Mouse (Mus musculus) layer of hippocampus, adult 2 months (tissue): Measurements from ENCODE around the gene Alcam. TPM values are rescaled to one million over a fixed set of nuclear protein-coding genes. Genes with fewer than 3 reads are reported as not detected.

Experiments
- DNase-seq, 2 experiments: peaks; one replicate each; pipeline ENCODE4 v3.0.0; 2022; ENCODE audit warnings: low spot score in 2 of 2
- H3K27ac ChIP-seq: fragments of 200-600 bp; 2 replicates; pipeline ENCODE4 v1.8.1; 2022
- H3K4me3 ChIP-seq: fragments of 200-600 bp; 2 replicates; pipeline ENCODE4 v1.8.1; 2022; ENCODE audit warnings: mild to moderate bottlenecking
- CTCF ChIP-seq: fragments of 200-600 bp; conservative IDR thresholded peaks from 2 replicates; pipeline ENCODE4 v1.8.1; 2022; ENCODE audit warnings: antibody characterized with exemption, mild to moderate bottlenecking, moderate library complexity
- total RNA-seq, 2 experiments: library from RNA; stranded (reverse); gene quantifications; 2 replicates each; pipeline ENCODE4 v1.2.3; 2021

Gene Alcam
- total RNA-seq, 2 experiments from 2014 or later, result 113 to 116 TPM

DNA sequence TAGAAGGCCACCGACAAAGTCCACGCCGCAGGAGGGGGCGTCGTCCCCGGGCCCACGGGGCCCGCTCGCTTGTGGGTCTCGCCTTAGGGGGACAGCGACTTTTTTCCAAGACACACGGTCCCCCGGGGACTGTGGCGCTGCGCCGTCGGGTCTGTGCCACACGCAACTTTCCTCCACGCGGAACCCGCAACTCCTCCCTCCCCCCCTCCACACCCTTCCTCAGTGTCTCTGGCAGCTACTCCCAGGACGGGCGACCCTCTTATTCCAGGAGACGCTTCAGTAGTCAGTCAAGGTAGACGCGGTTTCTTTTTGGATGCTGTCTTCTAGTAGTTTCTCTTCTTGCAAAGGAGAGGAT lies 1.4 kb downstream of the Alcam start:
- TF ChIP-seq CTCF, result no peak
- peak overlapping the region; percentile 91 for H3K27ac ChIP-seq
- peak overlapping the region; percentile 79 for H3K4me3 ChIP-seq
- DNase-seq, result no peak

GRCm38 (mm10) chr16:52451786-52452476 lies 1.9 kb downstream of the Alcam start:
- peak overlapping the region; percentile 79 for H3K4me3 ChIP-seq
- peak overlapping the region; percentile 91 for H3K27ac ChIP-seq
- no peak for DNase-seq
- no peak for TF ChIP-seq CTCF

DNA sequence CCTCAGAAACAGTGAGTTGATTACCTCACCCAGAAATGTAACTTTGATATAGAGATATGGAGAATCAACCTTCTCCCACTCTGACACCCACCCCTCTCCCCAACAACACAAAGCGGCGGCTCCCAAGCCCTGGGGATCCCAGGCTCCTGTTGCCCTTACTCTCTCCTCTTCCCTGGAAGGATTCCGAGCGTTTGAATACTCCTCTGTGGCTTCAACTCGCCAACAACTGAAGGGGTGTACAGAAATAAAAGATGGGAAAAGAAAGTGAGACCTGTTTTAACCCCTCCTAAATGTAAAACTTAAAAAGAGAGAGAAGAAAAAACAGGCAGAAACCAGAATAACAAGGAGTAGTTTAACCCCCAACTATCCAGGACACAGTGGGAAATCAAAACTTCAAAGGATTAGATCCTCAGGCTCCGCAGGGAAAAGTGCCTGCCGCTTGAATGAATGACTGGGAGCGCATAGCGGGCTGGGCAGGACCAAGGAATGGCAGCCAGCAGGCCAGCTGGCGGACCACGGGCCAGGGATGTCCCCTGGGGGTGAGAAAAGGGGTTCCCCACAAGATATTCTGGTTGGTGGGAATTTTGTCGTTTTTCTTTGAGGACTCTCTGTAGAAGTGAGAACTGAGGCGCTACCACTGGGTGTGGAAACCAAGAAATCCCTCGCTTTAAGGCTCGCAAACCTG lies 2.6 kb downstream of the Alcam start:
- Histone ChIP-seq H3K4me3 (peak overlapping the region; percentile 79), H3K27ac (peak overlapping the region; percentile 91)
- no peak for DNase-seq
- TF ChIP-seq CTCF, result peak; percentile 49

DNA sequence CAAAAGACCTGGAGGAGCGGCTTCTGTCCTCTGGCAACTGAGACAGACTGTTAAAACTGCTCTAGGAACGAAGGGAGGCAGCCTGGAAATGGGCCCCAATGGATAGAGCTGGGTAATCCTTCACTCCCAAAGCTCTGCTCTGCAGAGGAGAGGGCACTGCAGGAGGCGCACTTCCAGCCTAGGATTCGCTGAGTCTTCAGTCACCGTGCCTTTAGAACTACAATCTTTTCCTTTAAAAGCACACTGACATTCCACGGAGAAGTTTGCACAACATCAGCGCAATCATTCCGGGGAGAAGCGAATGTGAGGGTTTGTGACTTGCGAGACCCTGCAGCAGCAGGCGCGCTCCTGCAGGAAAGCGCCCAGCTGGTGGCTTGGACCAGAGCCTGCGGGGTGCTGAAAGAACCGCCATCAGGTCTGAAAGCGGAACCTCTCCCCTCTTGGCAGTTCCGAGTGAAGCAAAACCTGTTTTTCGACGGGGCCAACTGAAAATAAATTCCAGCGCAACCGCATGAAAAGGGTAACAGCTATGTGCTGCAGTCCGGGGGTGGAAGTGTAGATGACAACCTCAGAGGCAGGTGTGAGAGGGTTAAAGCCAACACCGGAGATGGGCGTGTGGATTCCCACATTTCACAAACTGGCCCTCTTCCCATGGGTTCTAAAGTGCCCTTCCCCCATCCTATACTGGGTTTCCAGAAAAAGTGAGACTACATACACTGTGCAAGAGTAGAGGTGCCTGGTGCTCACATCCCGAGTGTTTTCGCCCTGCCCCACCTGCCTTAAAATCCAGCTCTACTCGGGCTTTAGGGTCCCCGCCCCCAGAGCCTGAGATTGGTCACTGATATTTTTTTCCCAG lies 3.4 kb downstream of the Alcam start:
- peak; percentile 56 to 65 for DNase-seq
- TF ChIP-seq CTCF, result peak; percentile 58
- peak overlapping the region; percentile 79 for H3K4me3 ChIP-seq
- peak overlapping the region; percentile 91 for H3K27ac ChIP-seq

DNA sequence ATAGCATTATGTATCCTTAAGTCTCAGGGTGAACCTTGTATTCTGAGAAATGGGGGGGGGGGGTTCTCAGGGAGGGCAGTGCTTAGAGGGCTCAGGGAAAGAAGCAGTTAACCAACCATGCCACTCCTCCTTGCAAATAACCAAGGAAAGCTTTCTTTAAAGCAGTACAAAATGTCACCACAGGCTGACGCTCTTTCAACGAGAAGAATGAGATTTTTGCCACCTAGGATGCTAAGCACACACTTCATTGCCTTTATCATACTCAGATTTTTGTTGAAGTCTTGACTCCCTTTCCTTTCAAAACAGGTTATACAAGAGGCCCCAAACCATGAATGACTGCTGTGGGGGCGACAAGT lies 4.0 kb downstream of the Alcam start:
- peak; percentile 66 for TF ChIP-seq CTCF
- Histone ChIP-seq H3K27ac (peak overlapping the region; percentile 91), H3K4me3 (peak overlapping the region; percentile 79)
- DNase-seq, result peak; percentile 8 to 23

- Histone ChIP-seq H3K27ac (no peak overlapping the region), H3K4me3 (no peak overlapping the region)
- no peak for TF ChIP-seq CTCF
- DNase-seq, result no peak
Measured at GRCm38 (mm10) chr16:52445984-52446383, 7.9 kb downstream of the Alcam start.

DNA sequence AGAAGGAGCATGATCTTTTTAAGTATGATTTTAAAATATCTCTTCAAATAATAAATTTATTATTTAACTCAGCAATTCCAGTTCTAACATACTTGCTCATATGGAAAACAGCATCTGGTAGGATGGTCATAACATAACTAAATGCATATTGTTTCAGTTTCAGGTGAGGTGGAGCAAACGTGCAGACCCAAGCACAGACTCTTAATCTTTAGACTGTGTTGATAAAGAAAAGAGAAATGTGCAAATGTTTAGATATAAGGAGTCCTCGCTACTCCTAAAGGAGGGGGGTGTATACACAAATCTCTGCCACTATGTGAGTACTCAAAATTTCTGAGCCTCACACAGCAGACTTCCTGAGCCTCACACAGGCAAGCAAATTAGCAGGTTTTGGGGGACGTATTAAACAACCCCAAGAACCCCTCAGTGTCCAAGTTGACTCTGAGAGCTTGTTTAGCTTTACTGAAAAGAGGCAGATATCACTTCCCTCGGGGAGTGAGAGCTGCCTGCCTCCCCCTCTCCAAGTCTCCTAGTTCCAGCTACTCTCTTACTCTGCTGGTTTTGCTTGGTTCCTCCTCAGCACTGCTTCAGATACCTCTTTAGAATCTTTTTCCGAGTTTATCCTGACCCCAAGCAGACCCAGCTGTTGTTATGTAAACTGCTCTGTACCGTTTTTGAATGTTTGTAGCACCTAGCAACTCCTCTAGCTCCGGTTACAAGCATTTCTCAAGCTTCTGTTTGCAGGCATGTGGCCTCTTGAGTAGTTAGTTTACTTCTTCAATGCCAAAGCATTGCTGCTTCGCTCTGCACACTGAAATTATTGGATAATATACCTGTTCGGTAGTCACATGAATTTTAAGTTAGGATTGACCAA lies 10.0 kb downstream of the Alcam start:
- Histone ChIP-seq H3K27ac (0 out of 2 replicates have a peak overlapping the region, but pooled peaks have one; percentile 18), H3K4me3 (no peak overlapping the region)
- no peak for DNase-seq
- TF ChIP-seq CTCF, result no peak

- no peak for TF ChIP-seq CTCF
- Histone ChIP-seq H3K4me3 (no peak overlapping the region), H3K27ac (no peak overlapping the region)
- DNase-seq, result no peak
Measured at GRCm38 (mm10) chr16:52443055-52443454, 10.8 kb downstream of the Alcam start.

- no peak for TF ChIP-seq CTCF
- DNase-seq, result no peak
- no peak overlapping the region for H3K27ac ChIP-seq
- H3K4me3 ChIP-seq, result no peak overlapping the region
Measured at GRCm38 (mm10) chr16:52439600-52439999, 14.3 kb downstream of the Alcam start.

DNA sequence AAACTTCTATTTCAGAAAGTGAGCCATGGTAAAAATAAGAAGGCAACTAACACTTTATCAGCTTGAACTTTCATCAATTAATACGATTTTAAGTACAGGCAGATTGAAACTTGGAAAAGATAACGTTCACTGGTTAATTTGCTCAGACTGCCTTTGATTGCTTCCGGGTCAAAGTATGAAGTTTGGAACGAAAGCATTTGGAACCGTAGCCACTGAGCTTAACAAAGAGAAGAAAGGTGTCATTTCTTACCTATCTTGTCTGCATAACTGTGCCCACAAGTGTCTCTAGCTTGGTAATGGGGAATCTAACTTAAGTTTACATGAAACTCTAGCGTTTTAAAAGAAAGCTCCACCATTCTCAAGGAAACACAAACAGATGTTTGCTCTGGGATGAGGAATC lies 14.9 kb downstream of the Alcam start:
- Histone ChIP-seq H3K4me3 (no peak overlapping the region), H3K27ac (no peak overlapping the region)
- DNase-seq, result no peak
- TF ChIP-seq CTCF, result no peak

DNA sequence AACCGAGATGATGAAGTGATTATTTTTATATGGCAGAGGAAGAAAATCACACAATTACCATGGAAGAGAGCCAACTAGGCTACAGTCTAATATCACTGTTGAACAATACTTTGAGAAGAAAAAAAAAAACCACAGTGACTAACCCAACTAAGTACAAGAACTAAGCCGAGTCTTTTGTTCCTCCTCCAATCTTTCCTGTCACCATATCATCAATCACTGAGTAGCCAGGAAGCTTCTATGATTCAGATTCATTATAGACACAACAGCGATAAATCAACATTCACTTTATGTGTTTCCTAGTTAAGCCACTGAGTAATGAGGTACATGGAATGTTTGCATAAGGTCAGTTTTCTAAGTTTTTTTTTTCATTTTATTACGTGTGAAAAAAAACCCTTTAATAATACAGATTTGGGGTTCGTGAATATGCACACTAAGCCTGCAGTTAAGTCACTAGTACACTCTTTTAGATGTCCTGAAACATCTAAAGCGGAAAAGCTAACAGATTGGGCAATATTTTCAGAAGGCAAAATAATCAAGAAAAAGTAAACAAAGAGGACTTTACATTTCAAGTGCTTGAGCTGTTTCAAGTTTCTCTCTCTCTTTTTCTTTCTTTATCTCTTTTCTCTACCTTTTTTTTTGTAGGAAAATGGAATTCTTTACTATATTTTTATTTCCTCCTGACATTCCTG lies 15.5 kb downstream of the Alcam start:
- Histone ChIP-seq H3K27ac (no peak overlapping the region), H3K4me3 (no peak overlapping the region)
- TF ChIP-seq CTCF, result no peak
- no peak for DNase-seq

GRCm38 (mm10) chr16:52433189-52433588 lies 20.7 kb downstream of the Alcam start:
- Histone ChIP-seq H3K27ac (no peak overlapping the region), H3K4me3 (no peak overlapping the region)
- no peak for TF ChIP-seq CTCF
- no peak for DNase-seq
